Mouse (Mus musculus): ENCODE results near the gene Gpr174. TPM values are rescaled to one million over a fixed set of nuclear protein-coding genes. Genes with fewer than 3 reads are reported as not detected.
A peak's percentile ranks its signal among the peaks of the same experiment; 100 is the strongest.

The Gpr174 gene
- total and polyA plus RNA-seq, 2 experiments, result 0.06 to 0.28 TPM

DNA sequence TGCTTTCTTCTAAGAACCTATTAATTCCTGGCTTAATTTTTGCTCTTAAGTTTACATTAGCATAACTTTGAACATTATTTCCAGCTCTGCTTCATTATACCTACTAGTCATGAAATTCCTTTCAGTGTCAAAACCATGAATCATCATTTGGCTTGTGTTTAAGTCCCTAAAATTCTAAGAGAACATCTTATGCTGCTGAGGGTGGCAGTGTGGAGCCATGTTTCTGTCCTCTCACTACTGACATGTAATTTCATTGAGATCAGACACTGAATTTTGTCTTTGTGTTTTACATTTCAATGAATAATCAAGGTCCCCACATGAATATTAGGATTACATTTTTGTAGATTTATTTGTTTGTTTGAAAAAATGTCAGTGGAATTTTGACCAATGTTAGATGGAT, 50.8 kb downstream of the Gpr174 start:
- no peaks in the 10 kb centered on the region for H3K36me3 ChIP-seq (ENCODE audit: control insufficient read depth, insufficient read depth, low read length)
- H3K27me3 ChIP-seq (ENCODE audit: control insufficient read depth, insufficient read depth, low read length), result no peaks in the 10 kb centered on the region
- no peak overlapping the region for H3K9ac ChIP-seq (ENCODE audit: low read depth, low read length)
- no peak overlapping the region for H3K4me3 ChIP-seq (ENCODE audit: insufficient read depth, low read depth, low read length)
- H3K27ac ChIP-seq (replicated peaks; ENCODE audit: insufficient read depth, low read depth, low read length), result no peak overlapping the region
- H3K79me2 ChIP-seq (ENCODE audit: control insufficient read depth, insufficient read depth, low read length), result no peaks in the 10 kb centered on the region
- no peaks in the 10 kb centered on the region for H3K4me1 ChIP-seq (ENCODE audit: control insufficient read depth, insufficient read depth, low read length)
- no peak for DNase-seq (ENCODE audit: extremely low read depth, low read depth, low spot score)
- TF ChIP-seq CTCF (IDR thresholded peaks at IDR 0.05; ENCODE audit: low read depth, low read length), result no peak
- TF ChIP-seq POLR2A (IDR thresholded peaks at IDR 0.05; ENCODE audit: extremely low read depth, insufficient read depth, low read length), result no peak

DNA sequence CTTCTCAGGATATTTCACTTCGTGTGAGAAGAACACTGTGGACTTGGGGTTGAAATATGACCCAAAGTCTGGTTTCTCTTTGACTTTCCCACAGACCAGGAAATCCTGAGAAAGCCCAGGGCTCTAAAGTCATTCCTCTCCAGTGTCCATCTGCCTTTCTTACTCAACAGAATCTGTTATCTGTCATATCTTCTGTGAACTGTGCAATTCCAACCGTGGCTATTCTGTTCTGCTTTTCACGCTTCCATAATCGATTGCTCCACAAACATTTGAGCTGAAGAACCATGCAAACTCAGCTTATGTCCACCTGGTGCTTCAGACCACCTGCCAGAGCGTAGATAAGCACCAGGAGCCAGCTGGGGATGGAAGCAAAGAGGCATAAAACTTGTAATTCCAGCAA, 56.9 kb downstream of the Gpr174 start:
- no peak for TF ChIP-seq CTCF (IDR thresholded peaks at IDR 0.05; ENCODE audit: low read depth, low read length)
- TF ChIP-seq POLR2A (IDR thresholded peaks at IDR 0.05; ENCODE audit: extremely low read depth, insufficient read depth, low read length), result no peak
- Histone ChIP-seq H3K4me1 (ENCODE audit: control insufficient read depth, insufficient read depth, low read length) (no peaks in the 10 kb centered on the region), H3K36me3 (ENCODE audit: control insufficient read depth, insufficient read depth, low read length) (no peaks in the 10 kb centered on the region), H3K27me3 (ENCODE audit: control insufficient read depth, insufficient read depth, low read length) (no peaks in the 10 kb centered on the region), H3K79me2 (ENCODE audit: control insufficient read depth, insufficient read depth, low read length) (no peaks in the 10 kb centered on the region), H3K9ac (ENCODE audit: low read depth, low read length) (no peak overlapping the region), H3K27ac (replicated peaks; ENCODE audit: insufficient read depth, low read depth, low read length) (no peak overlapping the region), H3K4me3 (ENCODE audit: insufficient read depth, low read depth, low read length) (no peak overlapping the region)
- peak; percentile 3 for DNase-seq (ENCODE audit: extremely low read depth, low read depth, low spot score)
- WGBS, result 38% methylated on average over 5 of the region's 5 CpGs

DNA sequence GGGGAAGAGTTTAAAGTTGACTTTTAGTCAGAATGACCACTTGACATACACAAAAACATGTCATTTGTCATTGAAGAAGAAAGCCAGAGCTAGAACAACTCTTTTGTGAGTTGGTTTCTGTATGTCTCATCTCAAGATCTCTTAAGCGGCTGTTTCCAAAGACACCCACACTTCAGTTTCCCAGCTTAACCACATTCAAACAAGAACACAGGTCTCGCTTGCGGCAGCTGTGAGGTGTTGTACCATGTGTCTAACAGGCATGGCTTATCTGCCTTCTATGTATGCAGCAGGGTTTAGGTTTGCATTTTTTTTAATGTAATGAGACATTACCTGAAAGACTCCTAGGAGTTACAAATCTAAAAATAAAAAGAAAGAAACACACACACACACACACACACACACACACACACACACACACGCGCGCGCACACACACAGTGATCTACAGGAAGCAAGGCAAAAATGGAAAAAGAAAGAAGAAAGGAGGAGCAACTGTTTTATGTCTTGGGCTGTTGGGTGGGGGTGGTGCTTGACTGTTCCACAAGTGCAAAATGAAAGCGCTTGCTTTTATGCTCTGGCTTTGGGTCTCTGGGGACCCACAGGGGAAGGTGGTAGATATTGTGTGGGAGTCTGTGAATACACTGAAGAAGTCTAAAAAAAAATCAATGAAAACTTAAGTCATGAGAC, 70.2 kb downstream of the Gpr174 start:
- TF ChIP-seq POLR2A (IDR thresholded peaks at IDR 0.05; ENCODE audit: extremely low read depth, insufficient read depth, low read length) (no peak), CTCF (IDR thresholded peaks at IDR 0.05; ENCODE audit: low read depth, low read length) (no peak)
- H3K36me3 ChIP-seq (ENCODE audit: control insufficient read depth, insufficient read depth, low read length), result no peaks in the 10 kb centered on the region
- no peak overlapping the region for H3K4me3 ChIP-seq (ENCODE audit: insufficient read depth, low read depth, low read length)
- no peak overlapping the region for H3K27ac ChIP-seq (replicated peaks; ENCODE audit: insufficient read depth, low read depth, low read length)
- H3K4me1 ChIP-seq (ENCODE audit: control insufficient read depth, insufficient read depth, low read length), result no peaks in the 10 kb centered on the region
- H3K9ac ChIP-seq (ENCODE audit: low read depth, low read length), result no peak overlapping the region
- no peaks in the 10 kb centered on the region for H3K27me3 ChIP-seq (ENCODE audit: control insufficient read depth, insufficient read depth, low read length)
- WGBS, result 93% methylated on average over 8 of the region's 8 CpGs
- H3K79me2 ChIP-seq (ENCODE audit: control insufficient read depth, insufficient read depth, low read length), result no peaks in the 10 kb centered on the region
- no peak for DNase-seq (ENCODE audit: extremely low read depth, low read depth, low spot score)

DNA sequence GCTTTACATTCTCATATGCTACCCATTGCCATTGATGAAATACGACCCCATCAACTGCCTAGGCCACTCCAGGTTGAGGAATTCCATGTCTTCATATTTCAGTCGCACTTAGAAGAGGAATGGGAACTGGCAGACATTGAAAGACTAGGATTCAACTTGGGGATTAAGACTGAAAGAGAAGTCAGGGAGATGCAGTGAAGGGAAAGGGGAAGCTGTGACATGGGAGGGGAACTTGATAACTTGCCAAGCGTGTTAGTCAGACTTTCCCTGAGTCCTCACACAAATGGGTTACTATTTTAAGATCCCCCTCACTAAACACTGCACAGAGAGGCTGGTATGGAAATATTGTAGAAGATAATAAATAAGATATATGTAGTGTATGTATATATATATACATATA, 74.2 kb downstream of the Gpr174 start:
- Histone ChIP-seq H3K9ac (ENCODE audit: low read depth, low read length) (no peak overlapping the region), H3K27me3 (ENCODE audit: control insufficient read depth, insufficient read depth, low read length) (no peaks in the 10 kb centered on the region), H3K79me2 (ENCODE audit: control insufficient read depth, insufficient read depth, low read length) (no peaks in the 10 kb centered on the region), H3K4me1 (ENCODE audit: control insufficient read depth, insufficient read depth, low read length) (no peaks in the 10 kb centered on the region), H3K27ac (replicated peaks; ENCODE audit: insufficient read depth, low read depth, low read length) (no peak overlapping the region), H3K4me3 (ENCODE audit: insufficient read depth, low read depth, low read length) (no peak overlapping the region), H3K36me3 (ENCODE audit: control insufficient read depth, insufficient read depth, low read length) (no peaks in the 10 kb centered on the region)
- WGBS, result 87% methylated on average over 3 of the region's 3 CpGs
- TF ChIP-seq POLR2A (IDR thresholded peaks at IDR 0.05; ENCODE audit: extremely low read depth, insufficient read depth, low read length) (no peak), CTCF (IDR thresholded peaks at IDR 0.05; ENCODE audit: low read depth, low read length) (no peak)
- peak; percentile 19 for DNase-seq (ENCODE audit: extremely low read depth, low read depth, low spot score)

DNA sequence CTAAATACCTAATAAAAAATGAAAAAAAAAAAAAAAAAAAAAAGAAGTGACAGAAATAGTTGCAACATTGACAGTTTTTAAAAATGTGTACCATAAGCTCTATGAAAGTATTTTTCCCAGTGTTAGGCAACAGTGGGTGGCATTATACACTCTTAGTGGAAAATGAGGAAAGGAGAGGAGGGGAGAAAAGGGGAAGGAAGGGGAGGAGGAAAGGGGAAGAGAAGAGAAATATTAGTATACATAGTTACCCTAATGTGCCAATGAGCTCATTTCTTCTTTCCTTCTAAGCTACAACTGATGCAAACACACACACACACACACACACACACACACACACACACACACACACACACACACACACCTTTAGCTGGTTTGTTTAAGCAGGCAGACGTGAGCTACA, 80.9 kb downstream of the Gpr174 start:
- WGBS, result 82% methylated on average over 1 of the region's 1 CpGs
- TF ChIP-seq POLR2A (IDR thresholded peaks at IDR 0.05; ENCODE audit: extremely low read depth, insufficient read depth, low read length) (no peak), CTCF (IDR thresholded peaks at IDR 0.05; ENCODE audit: low read depth, low read length) (no peak)
- no peak overlapping the region for H3K27ac ChIP-seq (replicated peaks; ENCODE audit: insufficient read depth, low read depth, low read length)
- no peaks in the 10 kb centered on the region for H3K27me3 ChIP-seq (ENCODE audit: control insufficient read depth, insufficient read depth, low read length)
- no peak overlapping the region for H3K4me3 ChIP-seq (ENCODE audit: insufficient read depth, low read depth, low read length)
- H3K9ac ChIP-seq (ENCODE audit: low read depth, low read length), result no peak overlapping the region
- H3K36me3 ChIP-seq (ENCODE audit: control insufficient read depth, insufficient read depth, low read length), result no peaks in the 10 kb centered on the region
- no peaks in the 10 kb centered on the region for H3K4me1 ChIP-seq (ENCODE audit: control insufficient read depth, insufficient read depth, low read length)
- no peaks in the 10 kb centered on the region for H3K79me2 ChIP-seq (ENCODE audit: control insufficient read depth, insufficient read depth, low read length)
- no peak for DNase-seq (ENCODE audit: extremely low read depth, low read depth, low spot score)

DNA sequence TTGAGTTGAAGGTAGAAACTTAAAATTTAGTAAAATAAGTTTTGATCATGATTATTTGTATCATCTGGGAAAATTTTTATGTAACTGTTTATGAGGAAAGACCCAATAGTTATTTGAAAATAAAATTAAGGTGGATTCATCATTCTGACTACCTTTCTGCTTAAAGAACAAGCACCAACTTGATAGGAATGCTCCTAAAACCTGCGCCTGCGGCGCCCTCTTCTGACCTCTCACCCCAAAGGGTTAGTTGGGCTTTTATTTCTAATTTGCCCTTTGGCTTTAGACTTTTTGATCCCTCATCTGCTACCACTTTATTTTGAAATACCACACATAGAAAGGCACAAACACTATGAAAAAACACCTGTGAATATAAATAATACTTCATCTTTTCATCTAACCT, 86.3 kb downstream of the Gpr174 start:
- H3K9ac ChIP-seq (ENCODE audit: low read depth, low read length), result no peak overlapping the region
- H3K27me3 ChIP-seq (ENCODE audit: control insufficient read depth, insufficient read depth, low read length), result no peaks in the 10 kb centered on the region
- H3K4me1 ChIP-seq (ENCODE audit: control insufficient read depth, insufficient read depth, low read length), result no peaks in the 10 kb centered on the region
- DNase-seq (ENCODE audit: extremely low read depth, low read depth, low spot score), result no peak
- no peak for TF ChIP-seq POLR2A (IDR thresholded peaks at IDR 0.05; ENCODE audit: extremely low read depth, insufficient read depth, low read length)
- TF ChIP-seq CTCF (IDR thresholded peaks at IDR 0.05; ENCODE audit: low read depth, low read length), result no peak
- H3K79me2 ChIP-seq (ENCODE audit: control insufficient read depth, insufficient read depth, low read length), result no peaks in the 10 kb centered on the region
- H3K27ac ChIP-seq (replicated peaks; ENCODE audit: insufficient read depth, low read depth, low read length), result no peak overlapping the region
- WGBS, result 55% methylated on average over 3 of the region's 3 CpGs
- no peaks in the 10 kb centered on the region for H3K36me3 ChIP-seq (ENCODE audit: control insufficient read depth, insufficient read depth, low read length)
- no peak overlapping the region for H3K4me3 ChIP-seq (ENCODE audit: insufficient read depth, low read depth, low read length)

Other genes with a start within 250 kb of the Gpr174 start
- 0.65 and 0.87 TPM in 2 replicates for gene P2ry10, start 167.4 kb upstream of the Gpr174 start, total RNA-seq (2014; rRNA removed)
- gene P2ry10, start 167.4 kb upstream of the Gpr174 start, polyA plus RNA-seq (2012; rRNA removed), result 0.05 and 0.07 TPM in 2 replicates
- 1.2 and 1.8 TPM in 2 replicates for gene P2ry10b, start 107.0 kb upstream of the Gpr174 start, total RNA-seq (2014; rRNA removed)
- 0.32 and 0.67 TPM in 2 replicates for gene P2ry10b, start 107.0 kb upstream of the Gpr174 start, polyA plus RNA-seq (2012; rRNA removed)
- gene Itm2a, start 147.5 kb downstream of the Gpr174 start, total RNA-seq (2014; rRNA removed), result 0.83 and 1.3 TPM in 2 replicates
- 0.41 and 0.53 TPM in 2 replicates for gene Itm2a, start 147.5 kb downstream of the Gpr174 start, polyA plus RNA-seq (2012; rRNA removed)